Mouse (Mus musculus): Measurements from ENCODE around the gene Mpg. TPM values are rescaled to one million over a fixed set of nuclear protein-coding genes. Genes with fewer than 3 reads are reported as not detected.

The Mpg gene
- 14.4 TPM for polyA plus RNA-seq (2017; shearing (Covaris generic))

DNA sequence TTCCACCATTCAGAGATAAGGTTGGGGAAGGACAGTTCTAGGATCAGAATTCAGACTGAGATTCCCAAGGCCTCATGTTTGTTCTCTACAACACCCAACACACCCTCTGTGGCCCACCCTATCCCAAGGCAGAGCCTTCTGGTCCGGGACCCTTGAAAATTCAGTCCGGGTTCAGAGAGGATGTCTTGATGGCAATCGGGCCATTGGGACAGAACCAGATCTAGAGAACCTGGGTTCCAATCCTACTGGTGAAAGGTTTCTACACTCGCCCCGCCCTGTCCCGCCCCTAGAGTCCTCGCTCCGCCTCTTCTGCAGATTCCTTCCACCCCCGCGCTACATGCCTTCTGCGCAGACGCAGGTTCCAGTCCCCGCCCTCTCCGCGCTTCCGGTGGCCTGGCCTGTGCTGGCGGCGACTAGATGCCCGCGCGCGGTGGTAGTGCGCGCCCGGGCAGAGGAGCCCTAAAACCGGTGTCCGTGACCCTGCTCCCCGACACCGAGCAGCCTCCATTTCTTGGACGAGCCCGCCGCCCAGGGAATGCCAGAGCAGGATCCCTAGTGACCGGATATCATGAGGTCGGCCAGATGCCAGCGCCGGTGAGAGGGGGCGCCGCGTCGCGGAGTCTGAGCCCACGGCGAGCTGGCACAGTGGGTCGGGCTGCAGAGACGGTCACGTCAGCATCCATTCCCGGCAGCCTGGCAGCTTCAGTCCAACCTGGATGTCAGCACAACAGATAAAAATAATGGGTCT lies at the start of gene Mpg:
Mpg (plus strand) TSS at position 382 of the 748 bp plus-strand sequence.

DNA sequence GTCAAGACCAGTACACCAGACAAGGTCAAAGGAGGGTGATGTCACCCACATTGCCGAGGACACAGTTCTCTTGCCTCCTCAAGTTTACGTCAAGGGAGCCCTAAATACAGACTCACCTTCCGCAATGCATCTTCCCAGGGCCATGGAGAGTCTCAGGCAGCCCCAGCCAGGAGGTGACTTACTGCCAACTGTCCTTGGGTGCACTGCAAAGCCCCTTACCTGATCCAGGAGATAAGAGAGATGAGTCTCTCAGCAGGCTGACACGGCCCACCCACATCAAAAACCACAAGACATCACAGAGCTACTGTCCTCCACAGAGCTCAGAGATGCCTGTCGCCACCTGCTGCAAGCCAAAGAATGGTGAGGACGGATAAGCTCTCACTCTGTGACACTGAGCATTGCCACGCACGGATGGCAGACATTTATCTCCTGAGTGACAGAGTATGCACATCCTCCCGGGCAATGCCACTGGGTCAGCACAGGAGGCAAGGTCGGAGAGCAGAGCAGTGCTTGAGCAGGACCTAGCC lies 26.2 kb upstream of the Mpg start, which contains the start of gene Il9r:
Il9r (minus strand) TSS at position 205 of the 527 bp plus-strand sequence.

DNA sequence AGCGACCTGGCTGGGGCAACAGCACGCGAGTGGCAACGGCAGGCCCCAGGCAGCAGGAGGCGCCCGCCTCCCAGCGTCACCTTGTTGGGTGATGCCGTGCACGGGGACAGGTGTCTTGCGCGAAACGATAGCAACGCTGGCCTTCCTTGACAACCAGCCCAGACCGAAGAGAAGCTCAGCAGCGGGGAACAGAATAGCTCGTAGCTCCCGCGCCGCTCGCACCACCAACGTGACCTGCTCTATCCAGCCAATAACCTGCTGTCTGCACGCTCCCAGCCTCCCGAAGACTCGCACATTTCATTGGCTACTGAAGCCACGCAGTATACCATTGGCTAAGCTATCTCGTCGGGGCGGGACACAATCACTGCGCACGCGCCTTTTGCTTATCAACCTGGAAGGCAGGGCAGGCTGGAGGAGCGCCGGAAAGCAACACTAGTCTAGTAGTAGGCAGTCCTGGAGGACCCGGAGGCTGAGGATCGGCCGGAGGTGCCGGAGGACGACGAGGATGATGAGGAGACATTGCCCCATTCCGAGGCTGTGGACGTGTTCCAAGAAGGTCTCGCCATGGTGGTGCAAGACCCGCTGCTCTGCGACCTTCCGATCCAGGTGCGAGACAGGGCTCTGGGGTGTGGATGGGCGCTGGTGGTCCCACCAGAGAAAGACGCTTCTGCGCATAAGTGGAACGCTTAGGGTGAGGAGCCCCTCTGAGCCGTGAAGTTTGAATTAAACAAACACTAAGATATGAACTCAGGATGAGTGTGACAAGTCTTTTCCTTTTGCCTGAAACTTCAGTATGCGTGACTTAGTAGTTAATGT lies 21.0 kb upstream of the Mpg start, which contains the start of gene Snrnp25:
Snrnp25 (plus strand) TSS at position 358 of the 816 bp plus-strand sequence.

DNA sequence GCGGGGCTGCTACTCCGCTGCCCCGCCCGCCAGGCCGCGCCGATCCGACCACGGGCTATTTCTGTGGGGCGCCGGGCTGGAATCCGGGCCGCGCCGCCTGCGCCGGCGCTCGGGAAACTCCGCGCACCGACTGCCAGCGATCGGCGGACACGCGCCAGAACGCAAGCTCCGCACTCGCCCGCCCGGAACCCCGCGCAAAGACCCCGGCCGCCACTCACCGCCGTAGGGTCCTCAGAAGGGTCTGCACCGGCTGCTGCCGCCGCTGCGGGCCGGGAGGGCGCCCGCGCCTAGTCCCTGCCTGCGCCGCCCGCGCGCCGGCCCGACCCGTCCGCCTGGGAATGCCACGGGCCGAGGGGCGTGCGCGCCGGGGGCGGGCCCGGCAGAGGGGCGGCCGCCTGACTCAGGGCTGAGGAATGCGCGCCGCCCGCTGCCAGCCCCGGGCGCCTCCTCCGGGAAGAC lies 4.3 kb upstream of the Mpg start, which contains the start of gene Rhbdf1:
Rhbdf1 (minus strand) TSS at position 350 of the 459 bp plus-strand sequence.

DNA sequence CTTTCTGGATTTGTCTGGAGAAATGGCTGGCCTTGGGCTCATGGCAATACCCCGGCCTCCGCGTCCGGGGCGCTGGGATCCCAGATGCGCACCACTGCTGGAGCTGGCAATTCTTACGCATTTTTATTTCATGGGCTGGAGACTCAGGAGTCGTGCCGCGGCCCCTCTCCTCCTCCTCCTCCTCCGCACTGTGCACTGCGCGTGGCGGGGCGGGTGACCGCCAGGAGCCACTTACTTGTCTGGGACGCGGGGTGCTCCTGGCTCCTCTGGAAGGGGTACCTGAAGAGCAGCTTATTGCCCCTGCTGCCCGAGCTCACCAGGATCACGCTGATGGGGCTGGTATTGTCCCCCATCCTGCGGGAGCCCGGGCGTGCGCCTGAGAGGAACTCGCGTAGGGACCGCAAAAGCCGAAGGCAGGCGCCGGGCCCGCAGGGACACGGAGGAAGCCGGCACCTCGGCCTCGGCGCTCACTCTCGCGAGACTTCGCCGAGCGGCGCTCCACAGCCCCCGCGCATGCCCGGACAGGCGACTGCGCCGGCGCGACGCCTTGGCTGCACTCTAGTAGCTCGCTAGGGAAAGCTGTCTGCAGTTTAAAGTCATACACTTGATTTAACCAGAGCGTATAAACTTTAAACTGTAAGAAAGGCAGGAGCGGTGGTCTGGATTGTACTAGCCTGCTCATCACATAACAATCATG lies 41.0 kb downstream of the Mpg start, which contains the start of gene Nprl3:
Nprl3 (minus strand) TSS at position 520 of the 697 bp plus-strand sequence.

DNA sequence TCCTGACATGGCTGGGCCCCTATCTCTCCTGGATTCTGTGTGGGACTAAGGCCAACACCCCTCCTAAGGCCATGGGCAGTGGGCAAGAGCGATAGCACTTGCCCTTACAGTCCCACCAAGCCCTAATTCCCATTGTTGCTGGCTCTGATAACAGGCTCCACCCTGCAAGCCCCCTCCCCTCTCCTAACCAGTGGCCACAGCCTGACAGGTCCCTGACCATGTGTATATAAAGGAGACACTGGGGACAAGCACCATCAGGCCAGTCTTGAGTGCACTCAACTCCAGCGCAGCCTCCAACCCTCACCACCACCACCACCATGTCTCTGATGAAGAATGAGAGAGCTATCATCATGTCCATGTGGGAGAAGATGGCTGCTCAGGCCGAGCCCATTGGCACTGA lies 50.0 kb downstream of the Mpg start, which contains the start of gene Hba-x:
Hba-x (plus strand) TSS at position 54 of the 400 bp plus-strand sequence.

Other genes starting within 250 kb of the Mpg start
- 123 TPM for gene Nsg2, start 226.0 kb upstream of the Mpg start, polyA plus RNA-seq (2017; shearing (Covaris generic))
- 0.30 TPM for gene Il9r, start 26.2 kb upstream of the Mpg start, polyA plus RNA-seq (2017; shearing (Covaris generic))
- gene Snrnp25, start 21.1 kb upstream of the Mpg start, polyA plus RNA-seq (2017; shearing (Covaris generic)): 16.8 TPM
- gene Rhbdf1, start 4.2 kb upstream of the Mpg start, polyA plus RNA-seq (2017; shearing (Covaris generic)): not detected
- 42.3 TPM for gene Nprl3, start 41.2 kb downstream of the Mpg start, polyA plus RNA-seq (2017; shearing (Covaris generic))
- not detected for gene Hba-x, start 49.9 kb downstream of the Mpg start, polyA plus RNA-seq (2017; shearing (Covaris generic))
- gene Hba-a1, start 57.0 kb downstream of the Mpg start, polyA plus RNA-seq (2017; shearing (Covaris generic)): not detected
- gene Hbq1b, start 60.5 kb downstream of the Mpg start, polyA plus RNA-seq (2017; shearing (Covaris generic)): not detected
- 0.73 TPM for gene Hba-a2, start 70.0 kb downstream of the Mpg start, polyA plus RNA-seq (2017; shearing (Covaris generic))
- gene Hbq1a, start 73.6 kb downstream of the Mpg start, polyA plus RNA-seq (2017; shearing (Covaris generic)): not detected
- gene Sh3pxd2b, start 121.3 kb downstream of the Mpg start, polyA plus RNA-seq (2017; shearing (Covaris generic)): 0.72 TPM
- 7.6 TPM for gene Ubtd2, start 228.9 kb downstream of the Mpg start, polyA plus RNA-seq (2017; shearing (Covaris generic))